Mouse (Mus musculus) forebrain, embryonic 11.5 days (tissue): ENCODE results near the gene Tmem138. TPM values are rescaled to one million over a fixed set of nuclear protein-coding genes. Genes with fewer than 3 reads are reported as not detected.

Source experiments
- ATAC-seq: fragments of 200-750 bp; cut with Nextera tagmentation; replicated peaks from 2 replicates; pipeline ENCODE4 v1.8.0; 2017; ENCODE audit warnings: moderate TSS enrichment; ENCODE audit not compliant: low FRiP score
- DNase-seq: peaks from one replicate; pipeline ENCODE4 v3.0.0-alpha.2; 2017; ENCODE audit warnings: low spot score
- H3K27ac ChIP-seq: fragments of 300-500 bp; sonication (generic); 2 replicates; pipeline ENCODE4 v1.5.1; 2014; ENCODE audit warnings: low read depth, low read length
- H3K27me3 ChIP-seq: fragments of 300-500 bp; sonication (generic); 2 replicates; pipeline ENCODE4 v1.6.1; 2014; ENCODE audit warnings: mild to moderate bottlenecking, low read length, mixed read lengths; ENCODE audit not compliant: control insufficient read depth, insufficient read depth
- H3K36me3 ChIP-seq: fragments of 300-500 bp; sonication (generic); 2 replicates; pipeline ENCODE4 v1.6.1; 2014; ENCODE audit warnings: mild to moderate bottlenecking, low read length, moderate library complexity, mixed read lengths; ENCODE audit not compliant: control insufficient read depth, insufficient read depth
- H3K4me1 ChIP-seq: fragments of 300-500 bp; sonication (generic); replicated peaks from 2 replicates; pipeline ENCODE4 v1.6.1; 2014; ENCODE audit warnings: low read length, mixed read lengths; ENCODE audit not compliant: control insufficient read depth, insufficient read depth
- H3K4me2 ChIP-seq: fragments of 300-500 bp; sonication (generic); 2 replicates; pipeline ENCODE4 v1.6.1; 2014; ENCODE audit warnings: low read depth, mild to moderate bottlenecking, low read length, moderate library complexity, mixed read lengths; ENCODE audit not compliant: severe bottlenecking
- H3K4me3 ChIP-seq: fragments of 300-500 bp; sonication (generic); 2 replicates; pipeline ENCODE4 v1.5.1; 2014; ENCODE audit warnings: low read depth, low read length
- H3K9ac ChIP-seq: fragments of 300-500 bp; sonication (generic); 2 replicates; pipeline ENCODE4 v1.6.1; 2014; ENCODE audit warnings: low read length
- H3K9me3 ChIP-seq: fragments of 300-500 bp; sonication (generic); 2 replicates; pipeline ENCODE4 v1.6.1; 2016; ENCODE audit warnings: low read length, mixed read lengths; ENCODE audit not compliant: control insufficient read depth
- WGBS: fragments of 180-500 bp; shearing (Covaris S2); extraction: QIAGEN DNeasy Blood & Tissue Kit; methylation state at CpG from one replicate; pipeline ENCODE4 v1.1.7; 2014; 5-methylcytosine and 5-hydroxymethylcytosine counted together
- polyA plus RNA-seq: library from polyadenylated mRNA; unstranded; fragments of >200 nt; fragmentation: Nextera tagmentation; extraction: Ambion mirVana; gene quantifications from 2 replicates; pipeline ENCODE4 v1.2.1, GENCODE M21; 2014

Gene Tmem138
- polyA plus RNA-seq, 1 experiment from 2014 or later: 60.2 TPM

GRCm38 (mm10) chr19:10583550-10584146, 6.5 kb upstream of the Tmem138 start:
- no peak overlapping the region for H3K4me3 ChIP-seq
- H3K27me3 ChIP-seq: no peaks in the 10 kb centered on the region
- H3K9ac ChIP-seq: no peak overlapping the region
- DNase-seq (peak; percentile 40), ATAC-seq (no peak)
- 83% methylated on average over 7 of the region's 7 CpGs for WGBS
- no peak overlapping the region for H3K4me2 ChIP-seq
- H3K9me3 ChIP-seq: no peaks in the 10 kb centered on the region
- H3K27ac ChIP-seq: no peak overlapping the region
- H3K4me1 ChIP-seq: no peaks in the 10 kb centered on the region
- no peaks in the 10 kb centered on the region for H3K36me3 ChIP-seq

GRCm38 (mm10) chr19:10581984-10582383, 4.8 kb upstream of the Tmem138 start:
- no peak overlapping the region for H3K4me3 ChIP-seq
- no peak overlapping the region for H3K4me2 ChIP-seq
- H3K9me3 ChIP-seq: no peaks in the 10 kb centered on the region
- no peak overlapping the region for H3K9ac ChIP-seq
- ATAC-seq (no peak), DNase-seq (peak; percentile 30)
- H3K27ac ChIP-seq: no peak overlapping the region
- H3K4me1 ChIP-seq: peaks cover 3% of the 10 kb centered on the region; the same call in 1 of the 2 replicates
- no peaks in the 10 kb centered on the region for H3K36me3 ChIP-seq
- WGBS: 89% methylated on average over 6 of the region's 6 CpGs
- no peaks in the 10 kb centered on the region for H3K27me3 ChIP-seq

GRCm38 (mm10) chr19:10580761-10581160, 3.6 kb upstream of the Tmem138 start:
- Histone ChIP-seq H3K4me3 (no peak overlapping the region), H3K4me1 (peaks cover 5% of the 10 kb centered on the region; the same call in 1 of the 2 replicates), H3K27ac (no peak overlapping the region), H3K9me3 (no peaks in the 10 kb centered on the region), H3K4me2 (no peak overlapping the region), H3K36me3 (no peaks in the 10 kb centered on the region), H3K9ac (no peak overlapping the region), H3K27me3 (no peaks in the 10 kb centered on the region)
- DNase-seq (no peak), ATAC-seq (no peak)
- 86% methylated on average over 3 of the region's 3 CpGs for WGBS

- H3K27ac ChIP-seq: no peak overlapping the region
- no peaks in the 10 kb centered on the region for H3K36me3 ChIP-seq
- H3K4me1 ChIP-seq: peaks cover 5% of the 10 kb centered on the region; the same call in 1 of the 2 replicates
- H3K9ac ChIP-seq: no peak overlapping the region
- WGBS: 88% methylated on average over 3 of the region's 3 CpGs
- H3K4me2 ChIP-seq: no peak overlapping the region
- no peaks in the 10 kb centered on the region for H3K9me3 ChIP-seq
- no peak overlapping the region for H3K4me3 ChIP-seq
- no peaks in the 10 kb centered on the region for H3K27me3 ChIP-seq
- ATAC-seq (no peak), DNase-seq (no peak)
Measured at GRCm38 (mm10) chr19:10580102-10580501, 2.9 kb upstream of the Tmem138 start.

GRCm38 (mm10) chr19:10569627-10570026, 7.5 kb downstream of the Tmem138 start:
- no peaks in the 10 kb centered on the region for H3K9me3 ChIP-seq
- no peak overlapping the region for H3K4me2 ChIP-seq
- peaks cover 7% of the 10 kb centered on the region; the same call in 1 of the 2 replicates for H3K36me3 ChIP-seq
- no peaks in the 10 kb centered on the region for H3K27me3 ChIP-seq
- no peak overlapping the region for H3K4me3 ChIP-seq
- DNase-seq (no peak), ATAC-seq (no peak)
- 98% methylated on average over 6 of the region's 6 CpGs for WGBS
- no peak overlapping the region for H3K9ac ChIP-seq
- H3K27ac ChIP-seq: no peak overlapping the region
- H3K4me1 ChIP-seq: no peaks in the 10 kb centered on the region

- Histone ChIP-seq H3K9me3 (no peaks in the 10 kb centered on the region), H3K27me3 (no peaks in the 10 kb centered on the region), H3K4me3 (no peak overlapping the region), H3K4me1 (no peaks in the 10 kb centered on the region), H3K27ac (no peak overlapping the region), H3K4me2 (no peak overlapping the region), H3K9ac (no peak overlapping the region), H3K36me3 (no peaks in the 10 kb centered on the region)
- 85% methylated on average over 4 of the region's 4 CpGs for WGBS
- no peak for DNase-seq
- ATAC-seq: no peak
Measured at GRCm38 (mm10) chr19:10565217-10565616, 11.9 kb downstream of the Tmem138 start.

GRCm38 (mm10) chr19:10564278-10564677, 12.9 kb downstream of the Tmem138 start:
- H3K4me3 ChIP-seq: no peak overlapping the region
- ATAC-seq (no peak), DNase-seq (no peak)
- no peak overlapping the region for H3K9ac ChIP-seq
- WGBS: 86% methylated on average over 6 of the region's 6 CpGs
- no peak overlapping the region for H3K4me2 ChIP-seq
- H3K36me3 ChIP-seq: no peaks in the 10 kb centered on the region
- H3K27me3 ChIP-seq: no peaks in the 10 kb centered on the region
- no peaks in the 10 kb centered on the region for H3K9me3 ChIP-seq
- no peaks in the 10 kb centered on the region for H3K4me1 ChIP-seq
- H3K27ac ChIP-seq: no peak overlapping the region

- H3K4me1 ChIP-seq: no peaks in the 10 kb centered on the region
- no peak overlapping the region for H3K4me2 ChIP-seq
- no peak overlapping the region for H3K9ac ChIP-seq
- H3K9me3 ChIP-seq: no peaks in the 10 kb centered on the region
- WGBS: 57% methylated on average over 5 of the region's 5 CpGs
- no peak overlapping the region for H3K4me3 ChIP-seq
- DNase-seq (no peak), ATAC-seq (no peak)
- H3K27me3 ChIP-seq: no peaks in the 10 kb centered on the region
- H3K36me3 ChIP-seq: no peaks in the 10 kb centered on the region
- no peak overlapping the region for H3K27ac ChIP-seq
Measured at GRCm38 (mm10) chr19:10562351-10562750, 14.8 kb downstream of the Tmem138 start.

- Histone ChIP-seq H3K4me3 (no peak overlapping the region), H3K9ac (no peak overlapping the region), H3K27ac (no peak overlapping the region), H3K36me3 (no peaks in the 10 kb centered on the region), H3K27me3 (no peaks in the 10 kb centered on the region), H3K4me1 (no peaks in the 10 kb centered on the region), H3K4me2 (no peak overlapping the region), H3K9me3 (no peaks in the 10 kb centered on the region)
- DNase-seq (no peak), ATAC-seq (no peak)
- WGBS: 73% methylated on average over 6 of the region's 6 CpGs
Measured at GRCm38 (mm10) chr19:10561558-10562314, 15.4 kb downstream of the Tmem138 start.
